Mouse (Mus musculus): ENCODE measurements around the gene Gm2663. TPM values are rescaled to one million over a fixed set of nuclear protein-coding genes. Genes with fewer than 3 reads are reported as not detected.
"Not testable (repeated sequence)": the region's sequence is repeated elsewhere in the genome, so short reads cannot be mapped to it uniquely, and the experiment has no call there.

Gm2663 gene
- not detected in 2 replicates for polyA plus RNA-seq (2014; fragmentation: Nextera tagmentation; extraction: Ambion mirVana)

GRCm38 (mm10) chr6:40999379-40999778 is at the start of gene Gm2663:
Gene Gm2663, minus strand, starts transcription at chr6:40999479.
- H3K4me2 ChIP-seq (replicated peaks; ENCODE audit: low read depth, low read length); ATAC-seq (ENCODE audit: low FRiP score); H3K9me3 ChIP-seq (ENCODE audit: control insufficient read depth, low read length); DNase-seq (ENCODE audit: low spot score); H3K9ac ChIP-seq (ENCODE audit: low read depth, low read length); H3K4me1 ChIP-seq (replicated peaks; ENCODE audit: control insufficient read depth, insufficient read depth, low read length); H3K27me3 ChIP-seq (ENCODE audit: control insufficient read depth, insufficient read depth, low read length); H3K4me3 ChIP-seq (ENCODE audit: low read depth, low read length); H3K36me3 ChIP-seq (ENCODE audit: control insufficient read depth, insufficient read depth, low read length); H3K27ac ChIP-seq (ENCODE audit: low read depth, low read length): not testable (repeated sequence)

DNA sequence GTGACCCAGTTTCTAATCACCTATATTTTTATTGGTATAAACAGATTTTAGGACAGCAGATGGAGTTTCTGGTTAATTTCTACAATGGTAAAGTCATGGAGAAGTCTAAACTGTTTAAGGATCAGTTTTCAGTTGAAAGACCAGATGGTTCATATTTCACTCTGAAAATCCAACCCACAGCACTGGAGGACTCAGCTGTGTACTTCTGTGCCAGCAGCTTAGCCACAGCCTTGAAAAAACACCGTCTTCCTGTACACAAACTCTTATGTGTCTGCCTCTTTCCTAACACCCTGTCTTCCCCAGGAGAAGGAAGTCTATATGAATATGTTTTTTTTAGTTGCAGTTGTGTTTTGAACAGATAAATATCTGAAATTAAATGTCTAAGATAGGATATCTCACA is 49.3 kb upstream of the Gm2663 start:
- Histone ChIP-seq H3K9me3 (ENCODE audit: control insufficient read depth, low read length) (no peaks in the 10 kb centered on the region), H3K4me3 (ENCODE audit: low read depth, low read length) (no peak overlapping the region), H3K9ac (ENCODE audit: low read depth, low read length) (no peak overlapping the region), H3K4me1 (replicated peaks; ENCODE audit: control insufficient read depth, insufficient read depth, low read length) (no peaks in the 10 kb centered on the region), H3K4me2 (replicated peaks; ENCODE audit: low read depth, low read length) (no peak overlapping the region), H3K27me3 (ENCODE audit: control insufficient read depth, insufficient read depth, low read length) (no peaks in the 10 kb centered on the region), H3K27ac (ENCODE audit: low read depth, low read length) (no peak overlapping the region), H3K36me3 (ENCODE audit: control insufficient read depth, insufficient read depth, low read length) (no peaks in the 10 kb centered on the region)
- WGBS, result 79% methylated on average over 1 of the region's 1 CpGs
- ATAC-seq (ENCODE audit: low FRiP score), result no peak
- no peak for DNase-seq (ENCODE audit: low spot score)

GRCm38 (mm10) chr6:41047961-41048360 is 48.7 kb upstream of the Gm2663 start:
- no peaks in the 10 kb centered on the region for H3K27me3 ChIP-seq (ENCODE audit: control insufficient read depth, insufficient read depth, low read length)
- H3K9ac ChIP-seq (ENCODE audit: low read depth, low read length), result no peak overlapping the region
- no peaks in the 10 kb centered on the region for H3K9me3 ChIP-seq (ENCODE audit: control insufficient read depth, low read length)
- no peaks in the 10 kb centered on the region for H3K36me3 ChIP-seq (ENCODE audit: control insufficient read depth, insufficient read depth, low read length)
- no peak overlapping the region for H3K4me2 ChIP-seq (replicated peaks; ENCODE audit: low read depth, low read length)
- 83% methylated on average over 1 of the region's 1 CpGs for whole genome bisulfite sequencing
- H3K27ac ChIP-seq (ENCODE audit: low read depth, low read length), result no peak overlapping the region
- H3K4me1 ChIP-seq (replicated peaks; ENCODE audit: control insufficient read depth, insufficient read depth, low read length), result no peaks in the 10 kb centered on the region
- H3K4me3 ChIP-seq (ENCODE audit: low read depth, low read length), result no peak overlapping the region
- ATAC-seq (ENCODE audit: low FRiP score) (no peak), DNase-seq (ENCODE audit: low spot score) (no peak)

- Histone ChIP-seq H3K27ac (ENCODE audit: low read depth, low read length) (no peak overlapping the region), H3K4me1 (replicated peaks; ENCODE audit: control insufficient read depth, insufficient read depth, low read length) (no peaks in the 10 kb centered on the region), H3K9ac (ENCODE audit: low read depth, low read length) (no peak overlapping the region), H3K4me3 (ENCODE audit: low read depth, low read length) (no peak overlapping the region), H3K9me3 (ENCODE audit: control insufficient read depth, low read length) (no peaks in the 10 kb centered on the region), H3K27me3 (ENCODE audit: control insufficient read depth, insufficient read depth, low read length) (no peaks in the 10 kb centered on the region), H3K4me2 (replicated peaks; ENCODE audit: low read depth, low read length) (no peak overlapping the region), H3K36me3 (ENCODE audit: control insufficient read depth, insufficient read depth, low read length) (no peaks in the 10 kb centered on the region)
- 84% methylated on average over 1 of the region's 1 CpGs for WGBS
- ATAC-seq (ENCODE audit: low FRiP score) (no peak), DNase-seq (ENCODE audit: low spot score) (no peak)
These were observed 47.9 kb upstream of the Gm2663 start for GRCm38 (mm10) chr6:41047202-41047601.

DNA sequence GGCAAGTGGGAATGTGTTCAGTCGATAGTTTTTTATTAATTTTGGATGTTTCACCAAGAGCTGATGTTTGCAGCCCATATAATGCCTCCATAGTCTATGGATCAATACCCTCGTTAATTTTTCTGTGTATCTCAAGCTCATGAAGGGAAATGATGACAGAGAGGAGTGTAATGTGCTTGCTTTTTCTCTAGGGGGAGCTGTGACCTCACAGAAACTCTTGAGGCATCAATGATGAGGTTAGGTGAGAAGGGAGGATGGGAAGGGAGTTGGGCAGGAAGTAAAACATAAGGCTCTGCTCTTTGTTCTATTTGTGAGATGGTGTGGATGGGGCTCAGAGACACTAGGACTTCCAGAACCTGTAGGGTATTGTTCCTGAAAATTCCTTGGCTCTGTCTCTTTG is 47.3 kb upstream of the Gm2663 start:
- DNase-seq (ENCODE audit: low spot score) (no peak), ATAC-seq (ENCODE audit: low FRiP score) (no peak)
- H3K4me3 ChIP-seq (ENCODE audit: low read depth, low read length), result no peak overlapping the region
- 72% methylated on average over 2 of the region's 2 CpGs for WGBS
- H3K27ac ChIP-seq (ENCODE audit: low read depth, low read length), result no peak overlapping the region
- H3K9me3 ChIP-seq (ENCODE audit: control insufficient read depth, low read length), result no peaks in the 10 kb centered on the region
- H3K4me1 ChIP-seq (replicated peaks; ENCODE audit: control insufficient read depth, insufficient read depth, low read length), result no peaks in the 10 kb centered on the region
- H3K9ac ChIP-seq (ENCODE audit: low read depth, low read length), result no peak overlapping the region
- H3K27me3 ChIP-seq (ENCODE audit: control insufficient read depth, insufficient read depth, low read length), result no peaks in the 10 kb centered on the region
- no peak overlapping the region for H3K4me2 ChIP-seq (replicated peaks; ENCODE audit: low read depth, low read length)
- no peaks in the 10 kb centered on the region for H3K36me3 ChIP-seq (ENCODE audit: control insufficient read depth, insufficient read depth, low read length)

DNA sequence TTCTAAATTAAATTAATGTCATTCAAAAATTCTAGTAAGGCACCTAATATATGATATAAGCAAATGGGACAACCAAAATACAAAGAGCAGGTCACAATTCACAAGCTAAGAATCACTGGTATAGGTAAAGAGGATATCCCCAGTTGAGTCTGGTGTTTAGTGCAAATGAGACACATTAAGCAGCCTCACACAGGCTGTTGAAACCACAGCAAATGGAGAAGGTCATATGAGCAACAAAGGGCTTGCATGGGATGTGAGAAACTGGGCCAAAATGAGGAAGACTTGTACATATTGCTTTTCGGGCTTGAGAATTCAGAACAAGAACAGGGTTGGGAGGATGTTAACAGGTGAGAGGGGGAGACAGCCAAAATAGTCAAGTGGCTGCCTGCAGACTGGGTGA is 45.5 kb upstream of the Gm2663 start:
- Histone ChIP-seq H3K27ac (ENCODE audit: low read depth, low read length) (no peak overlapping the region), H3K9ac (ENCODE audit: low read depth, low read length) (no peak overlapping the region), H3K27me3 (ENCODE audit: control insufficient read depth, insufficient read depth, low read length) (no peaks in the 10 kb centered on the region), H3K4me3 (ENCODE audit: low read depth, low read length) (no peak overlapping the region), H3K4me2 (replicated peaks; ENCODE audit: low read depth, low read length) (no peak overlapping the region), H3K36me3 (ENCODE audit: control insufficient read depth, insufficient read depth, low read length) (no peaks in the 10 kb centered on the region), H3K9me3 (ENCODE audit: control insufficient read depth, low read length) (no peaks in the 10 kb centered on the region), H3K4me1 (replicated peaks; ENCODE audit: control insufficient read depth, insufficient read depth, low read length) (no peaks in the 10 kb centered on the region)
- no peak for DNase-seq (ENCODE audit: low spot score)
- no peak for ATAC-seq (ENCODE audit: low FRiP score)
- 96% methylated on average over 1 of the region's 1 CpGs for WGBS

DNA sequence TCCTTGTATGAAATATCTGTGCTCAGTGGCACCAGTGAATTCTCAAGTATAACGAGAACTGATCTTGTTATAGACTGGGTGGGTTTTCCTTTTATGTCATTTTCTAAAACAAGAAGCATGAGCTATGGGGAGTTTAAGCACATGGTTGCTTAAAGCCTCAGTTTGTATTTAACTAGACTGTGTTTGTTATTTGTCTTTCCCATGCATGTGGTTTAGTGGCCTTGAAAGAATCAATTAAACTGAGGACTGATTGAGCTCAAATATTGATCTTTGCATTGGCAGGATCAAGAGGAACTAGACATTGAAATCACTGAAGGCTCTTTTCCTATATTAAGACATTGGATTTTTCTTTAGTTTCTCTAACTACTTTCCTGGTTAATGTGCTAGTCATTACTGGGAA is 45.0 kb upstream of the Gm2663 start:
- H3K27ac ChIP-seq (ENCODE audit: low read depth, low read length), result no peak overlapping the region
- H3K9ac ChIP-seq (ENCODE audit: low read depth, low read length), result no peak overlapping the region
- ATAC-seq (ENCODE audit: low FRiP score), result no peak
- H3K9me3 ChIP-seq (ENCODE audit: control insufficient read depth, low read length), result no peaks in the 10 kb centered on the region
- H3K4me1 ChIP-seq (replicated peaks; ENCODE audit: control insufficient read depth, insufficient read depth, low read length), result no peaks in the 10 kb centered on the region
- no peak overlapping the region for H3K4me2 ChIP-seq (replicated peaks; ENCODE audit: low read depth, low read length)
- no peaks in the 10 kb centered on the region for H3K27me3 ChIP-seq (ENCODE audit: control insufficient read depth, insufficient read depth, low read length)
- no peak overlapping the region for H3K4me3 ChIP-seq (ENCODE audit: low read depth, low read length)
- DNase-seq (ENCODE audit: low spot score), result no peak
- H3K36me3 ChIP-seq (ENCODE audit: control insufficient read depth, insufficient read depth, low read length), result no peaks in the 10 kb centered on the region
- 76% methylated on average over 1 of the region's 1 CpGs for WGBS

DNA sequence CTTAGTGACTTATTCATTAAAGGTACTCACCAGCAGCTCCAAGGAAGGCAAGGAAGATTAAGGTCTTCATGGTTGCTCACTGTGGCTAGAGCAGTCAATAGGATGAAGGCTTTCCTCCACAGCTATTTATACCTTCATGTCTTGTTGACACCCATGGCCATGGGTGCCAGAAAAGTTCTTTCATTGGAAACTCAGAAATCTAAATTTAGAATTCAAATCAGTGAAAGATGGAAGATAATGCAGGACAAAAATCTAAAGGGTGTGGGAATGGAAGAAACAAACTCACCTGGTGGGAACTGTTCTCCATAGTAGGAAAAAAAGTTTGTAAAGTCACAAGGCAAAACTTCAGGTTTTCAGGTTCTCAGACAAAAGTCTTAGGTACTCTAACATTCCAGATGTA is 36.1 kb upstream of the Gm2663 start, which contains the start of gene 2210010C04Rik:
Gene 2210010C04Rik, minus strand, starts transcription at position 101 of the 400 bp plus-strand sequence.
- no peak within 1 kb of the TSS for H3K27ac ChIP-seq (ENCODE audit: low read depth, low read length)
- H3K4me1 ChIP-seq (replicated peaks; ENCODE audit: control insufficient read depth, insufficient read depth, low read length), result no peaks in the 10 kb centered on the region
- no peaks in the 10 kb centered on the region for H3K36me3 ChIP-seq (ENCODE audit: control insufficient read depth, insufficient read depth, low read length)
- no peak for ATAC-seq (ENCODE audit: low FRiP score)
- no peak for DNase-seq (ENCODE audit: low spot score)
- no peak within 1 kb of the TSS for H3K9ac ChIP-seq (ENCODE audit: low read depth, low read length)
- H3K4me2 ChIP-seq (replicated peaks; ENCODE audit: low read depth, low read length), result no peak within 1 kb of the TSS
- no peak within 1 kb of the TSS for H3K4me3 ChIP-seq (ENCODE audit: low read depth, low read length)
- no peaks in the 10 kb centered on the region for H3K27me3 ChIP-seq (ENCODE audit: control insufficient read depth, insufficient read depth, low read length)
- H3K9me3 ChIP-seq (ENCODE audit: control insufficient read depth, low read length), result no peaks in the 10 kb centered on the region

DNA sequence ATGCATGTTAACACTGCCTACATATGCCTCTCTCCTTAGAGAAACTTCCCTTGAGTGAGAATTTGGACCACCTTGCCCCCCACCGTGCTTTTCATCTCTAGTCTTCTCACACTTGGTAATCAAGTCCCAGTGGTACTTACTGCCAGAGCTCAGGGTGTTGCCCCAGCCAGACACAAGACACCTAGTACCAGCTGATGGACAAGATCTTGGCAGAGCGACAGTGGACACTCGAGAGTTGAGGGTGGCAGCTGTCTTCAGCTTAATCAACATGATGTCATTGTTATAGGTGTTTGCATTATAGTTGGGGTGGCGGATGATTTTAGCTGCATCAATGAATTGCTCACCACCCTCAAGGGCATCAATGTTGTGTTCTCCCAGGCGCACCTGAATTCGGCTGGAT is 33.5 kb upstream of the Gm2663 start:
- DNase-seq (ENCODE audit: low spot score) (no peak), ATAC-seq (ENCODE audit: low FRiP score) (no peak)
- Histone ChIP-seq H3K4me1 (replicated peaks; ENCODE audit: control insufficient read depth, insufficient read depth, low read length) (no peaks in the 10 kb centered on the region), H3K9ac (ENCODE audit: low read depth, low read length) (no peak overlapping the region), H3K27ac (ENCODE audit: low read depth, low read length) (no peak overlapping the region), H3K36me3 (ENCODE audit: control insufficient read depth, insufficient read depth, low read length) (no peaks in the 10 kb centered on the region), H3K9me3 (ENCODE audit: control insufficient read depth, low read length) (no peaks in the 10 kb centered on the region), H3K4me2 (replicated peaks; ENCODE audit: low read depth, low read length) (no peak overlapping the region), H3K4me3 (ENCODE audit: low read depth, low read length) (no peak overlapping the region), H3K27me3 (ENCODE audit: control insufficient read depth, insufficient read depth, low read length) (no peaks in the 10 kb centered on the region)
- 86% methylated on average over 6 of the region's 6 CpGs for WGBS

All from hindbrain, embryonic 11.5 days (tissue).